Mouse (Mus musculus): ENCODE results near the gene Mllt6.
"Not testable (repeated sequence)": the region's sequence is repeated elsewhere in the genome, so short reads cannot be mapped to it uniquely, and the experiment has no call there.

Gene Mllt6

GRCm38 (mm10) chr11:97714784-97715760 lies 51.9 kb downstream of the Mllt6 start:
- no peak for DNase-seq (ENCODE audit: low read depth, low spot score)

- DNase-seq (ENCODE audit: low read depth, low spot score) = no peak
Measured at GRCm38 (mm10) chr11:97716021-97716420, 52.8 kb downstream of the Mllt6 start.

GRCm38 (mm10) chr11:97717369-97718280 lies 54.4 kb downstream of the Mllt6 start:
- no peak for DNase-seq (ENCODE audit: low read depth, low spot score)

- DNase-seq (ENCODE audit: low read depth, low spot score) = no peak
Measured at GRCm38 (mm10) chr11:97718281-97718860, 55.2 kb downstream of the Mllt6 start.

GRCm38 (mm10) chr11:97719041-97719440 lies 55.8 kb downstream of the Mllt6 start:
- DNase-seq (ENCODE audit: low read depth, low spot score) = no peak

GRCm38 (mm10) chr11:97721338-97721737 lies 58.1 kb downstream of the Mllt6 start:
- DNase-seq (ENCODE audit: low read depth, low spot score) = no peak

GRCm38 (mm10) chr11:97723709-97724108 lies 60.5 kb downstream of the Mllt6 start:
- no peak for DNase-seq (ENCODE audit: low read depth, low spot score)

- no peak for DNase-seq (ENCODE audit: low read depth, low spot score)
Measured at GRCm38 (mm10) chr11:97728311-97728710, 65.1 kb downstream of the Mllt6 start.

- no peak for DNase-seq (ENCODE audit: low read depth, low spot score)
Measured at GRCm38 (mm10) chr11:97728730-97729129, 65.5 kb downstream of the Mllt6 start.

GRCm38 (mm10) chr11:97733689-97734088 lies 70.5 kb downstream of the Mllt6 start:
- no peak for DNase-seq (ENCODE audit: low read depth, low spot score)

GRCm38 (mm10) chr11:97734810-97735209 lies 71.6 kb downstream of the Mllt6 start:
- DNase-seq (ENCODE audit: low read depth, low spot score) = not testable (repeated sequence)
